Mouse (Mus musculus) spleen, embryonic (tissue): ENCODE data around the gene Bricd5.

Experiments used
- CTCF ChIA-PET: fragments of 350-600 bp; sonication (Branson Sonifier 250); formaldehyde crosslinking; loops from one replicate; lab custom pipeline; 2022; lab: Charles Lee

The Bricd5 gene

GRCm38 (mm10) chr17:24483495-24483894 lies 9.8 kb downstream of the Bricd5 start:
- CTCF ChIA-PET, result no interaction called here

DNA sequence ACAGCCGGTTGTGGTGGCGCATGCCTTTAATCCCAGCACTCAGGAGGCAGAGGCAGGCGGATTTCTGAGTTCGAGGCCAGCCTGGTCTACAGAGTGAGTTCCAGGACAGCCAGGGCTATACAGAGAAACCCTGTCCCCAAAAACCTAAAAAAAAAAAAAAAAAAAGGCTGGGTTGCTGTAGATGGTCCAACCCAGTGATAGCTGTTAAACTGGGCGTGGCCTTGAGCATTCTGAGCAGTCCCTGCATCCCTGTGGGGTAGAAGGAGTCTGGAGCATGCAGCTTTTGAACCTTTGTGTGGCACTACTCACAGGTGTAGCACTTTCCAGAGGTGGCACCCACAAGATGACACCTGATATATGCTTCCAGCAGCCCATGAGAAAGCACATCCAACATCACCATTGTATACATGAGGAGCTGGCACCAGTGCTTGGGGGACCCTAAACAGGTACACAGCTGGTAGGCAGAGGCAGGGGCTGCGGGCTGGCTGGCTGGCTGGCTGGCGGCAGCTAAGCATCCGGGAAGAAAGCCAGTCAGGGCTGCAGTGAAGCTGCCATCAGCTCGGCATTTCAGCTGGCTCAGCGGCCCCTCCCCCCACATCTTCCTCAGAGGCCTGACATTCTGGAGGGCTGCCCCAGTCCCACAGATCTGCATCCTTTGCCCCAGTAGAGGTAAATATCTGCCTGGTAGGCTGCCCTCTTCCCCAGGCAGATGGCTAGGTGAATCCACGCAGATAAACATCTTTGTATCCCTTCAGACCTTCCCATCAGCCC lies 11.6 kb downstream of the Bricd5 start:
- CTCF ChIA-PET, result interaction anchor here (0.6 kb wide), 3 partner anchors 8 to 316 kb away, joined by 3 read pairs; no protein-coding TSS in a partner anchor

- CTCF ChIA-PET, result no interaction called here
These were observed 14.5 kb downstream of the Bricd5 start, which contains the start of gene Caskin1 for GRCm38 (mm10) chr17:24488186-24488661. Gene Caskin1, plus strand, starts transcription at chr17:24488601.

GRCm38 (mm10) chr17:24488662-24489264 lies 15.1 kb downstream of the Bricd5 start:
- CTCF ChIA-PET, result interaction anchor here (0.5 kb wide), 1 partner anchor 53 kb away, joined by 4 read pairs; no protein-coding TSS in a partner anchor

GRCm38 (mm10) chr17:24489265-24490030 lies 15.8 kb downstream of the Bricd5 start:
- CTCF ChIA-PET, result interaction anchor here (0.5 kb wide), 1 partner anchor 53 kb away, joined by 4 read pairs; no protein-coding TSS in a partner anchor

- CTCF ChIA-PET, result no interaction called here
These were observed 16.7 kb downstream of the Bricd5 start for GRCm38 (mm10) chr17:24490399-24490798.

GRCm38 (mm10) chr17:24494627-24495335 lies 21.1 kb downstream of the Bricd5 start:
- CTCF ChIA-PET, result interaction anchor here (1.1 kb wide), 1 partner anchor 159 kb away, joined by 3 read pairs; no protein-coding TSS in a partner anchor

- CTCF ChIA-PET, result interaction anchor here (1.1 kb wide), 1 partner anchor 159 kb away, joined by 3 read pairs; no protein-coding TSS in a partner anchor
These were observed 21.8 kb downstream of the Bricd5 start for GRCm38 (mm10) chr17:24495443-24495842.

DNA sequence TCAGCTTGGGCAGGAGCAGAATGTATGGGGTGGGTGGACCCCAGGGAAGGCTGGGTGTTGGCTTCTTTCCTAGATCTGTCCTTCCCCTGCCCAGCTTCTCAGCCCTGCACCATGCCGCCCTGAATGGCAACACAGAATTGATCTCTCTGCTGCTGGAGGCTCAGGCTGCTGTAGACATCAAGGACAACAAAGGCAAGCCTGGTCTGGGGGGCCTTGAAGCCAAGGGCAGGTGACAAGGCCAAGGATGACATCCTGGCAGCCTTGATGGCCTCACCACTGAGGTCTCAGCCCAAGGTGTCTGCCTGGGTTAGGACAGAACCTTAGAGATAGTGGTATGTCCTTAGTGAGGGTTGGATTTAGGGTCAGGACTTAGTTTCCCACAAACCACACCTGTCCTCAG lies 22.3 kb downstream of the Bricd5 start:
- CTCF ChIA-PET, result no interaction called here

DNA sequence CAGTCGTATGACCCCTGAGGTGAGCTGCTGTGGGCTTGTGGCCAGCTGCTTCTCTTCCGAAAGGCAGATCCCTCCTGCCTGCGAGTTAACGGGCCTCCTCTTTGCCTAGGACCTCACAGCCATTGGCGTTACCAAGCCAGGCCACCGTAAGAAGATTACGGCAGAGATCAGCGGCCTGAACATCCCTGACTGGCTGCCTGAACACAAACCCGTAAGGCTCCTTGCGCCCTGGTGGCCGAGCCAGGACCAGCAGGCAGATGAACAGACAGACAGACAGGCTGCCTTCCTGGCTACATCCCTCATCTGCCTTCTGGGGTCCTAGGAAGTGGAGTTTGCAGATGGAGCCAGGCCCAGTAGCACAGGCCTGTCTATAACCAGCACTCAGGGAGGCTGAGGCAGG lies 28.5 kb downstream of the Bricd5 start:
- CTCF ChIA-PET, result no interaction called here

DNA sequence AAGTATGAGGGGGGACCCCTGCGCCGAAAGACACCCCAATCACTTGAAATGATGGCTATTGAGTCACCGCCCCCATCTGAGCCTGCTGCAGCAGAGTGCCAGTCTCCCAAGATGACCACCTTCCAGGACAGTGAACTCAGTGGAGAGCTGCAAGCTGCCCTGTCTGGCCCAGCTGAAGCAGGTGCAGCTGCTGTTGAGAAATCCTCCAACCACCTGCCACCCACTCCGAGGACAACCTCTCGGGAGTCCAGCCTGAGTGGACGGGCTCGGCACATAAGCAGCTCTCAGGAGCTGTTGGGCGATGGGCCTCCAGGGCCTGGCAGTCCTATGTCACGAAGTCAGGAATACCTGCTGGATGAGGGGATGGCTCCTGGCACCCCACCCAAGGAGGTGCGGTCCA lies 30.4 kb downstream of the Bricd5 start:
- CTCF ChIA-PET, result no interaction called here

DNA sequence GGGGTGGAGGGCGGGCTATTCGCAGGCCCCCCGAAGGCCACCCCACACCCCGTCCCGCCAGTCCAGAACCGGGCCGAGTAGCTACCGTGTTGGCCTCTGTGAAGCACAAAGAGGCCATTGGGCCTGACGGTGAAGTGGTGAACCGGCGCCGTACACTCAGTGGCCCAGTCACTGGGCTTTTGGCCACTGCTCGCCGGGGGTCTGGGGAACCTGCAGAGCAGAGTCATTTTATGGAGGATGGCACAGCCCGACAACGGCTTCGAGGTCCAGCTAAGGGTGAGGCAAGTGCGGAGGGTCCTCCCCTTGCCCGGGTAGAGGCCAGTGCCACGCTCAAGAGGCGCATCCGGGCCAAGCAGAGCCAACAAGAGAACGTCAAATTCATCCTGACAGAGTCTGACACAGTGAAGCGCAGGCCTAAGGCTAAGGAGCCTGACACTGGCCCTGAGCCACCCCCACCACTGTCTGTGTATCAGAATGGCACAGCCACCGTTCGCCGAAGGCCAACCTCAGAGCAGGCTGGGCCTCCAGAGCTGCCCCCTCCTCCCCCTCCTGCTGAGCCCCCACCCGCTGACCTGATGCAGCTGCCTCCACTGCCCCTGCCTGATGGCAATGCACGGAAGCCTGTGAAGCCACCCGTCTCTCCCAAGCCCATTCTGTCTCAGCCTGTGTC lies 31.7 kb downstream of the Bricd5 start:
- CTCF ChIA-PET, result interaction anchor here (0.6 kb wide), 1 partner anchor 141 kb away, joined by 7 read pairs; no protein-coding TSS in a partner anchor

DNA sequence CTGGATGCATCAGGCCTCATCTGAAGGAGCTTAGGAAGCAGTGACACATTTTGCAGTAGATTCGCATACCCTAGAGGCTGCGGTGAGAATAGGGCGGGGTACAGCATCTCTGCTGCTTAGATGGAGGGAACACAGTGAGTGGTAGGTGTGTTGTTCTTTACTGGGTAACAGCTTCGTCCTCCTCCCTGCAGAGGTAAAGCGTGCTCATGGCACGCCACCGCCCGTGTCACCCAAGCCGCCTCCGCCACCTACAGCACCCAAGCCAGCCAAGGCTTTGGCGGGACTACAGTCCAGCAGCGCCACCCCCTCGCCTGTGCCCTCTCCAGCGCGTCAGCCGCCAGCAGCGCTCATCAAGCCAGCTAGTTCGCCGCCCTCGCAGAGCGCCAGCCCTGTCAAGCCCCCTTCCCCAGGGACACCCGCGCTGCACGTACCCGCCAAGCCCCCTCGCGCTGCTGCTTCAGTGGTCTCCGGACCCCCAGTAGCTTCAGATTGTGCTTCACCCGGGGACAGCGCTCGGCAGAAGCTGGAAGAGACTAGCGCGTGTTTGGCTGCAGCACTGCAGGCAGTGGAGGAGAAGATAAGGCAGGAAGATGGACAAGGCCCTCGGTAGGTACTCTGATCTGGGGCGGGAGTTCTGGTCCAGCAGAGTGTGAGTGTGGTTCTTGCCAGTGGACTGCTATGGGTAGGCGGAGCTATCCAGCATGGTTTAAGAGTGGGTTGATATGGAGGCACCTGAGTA lies 32.8 kb downstream of the Bricd5 start:
- CTCF ChIA-PET, result interaction anchor here (0.6 kb wide), 1 partner anchor 142 kb away, joined by 7 read pairs; no protein-coding TSS in a partner anchor

GRCm38 (mm10) chr17:24507129-24507664 lies 33.5 kb downstream of the Bricd5 start:
- CTCF ChIA-PET, result no interaction called here

DNA sequence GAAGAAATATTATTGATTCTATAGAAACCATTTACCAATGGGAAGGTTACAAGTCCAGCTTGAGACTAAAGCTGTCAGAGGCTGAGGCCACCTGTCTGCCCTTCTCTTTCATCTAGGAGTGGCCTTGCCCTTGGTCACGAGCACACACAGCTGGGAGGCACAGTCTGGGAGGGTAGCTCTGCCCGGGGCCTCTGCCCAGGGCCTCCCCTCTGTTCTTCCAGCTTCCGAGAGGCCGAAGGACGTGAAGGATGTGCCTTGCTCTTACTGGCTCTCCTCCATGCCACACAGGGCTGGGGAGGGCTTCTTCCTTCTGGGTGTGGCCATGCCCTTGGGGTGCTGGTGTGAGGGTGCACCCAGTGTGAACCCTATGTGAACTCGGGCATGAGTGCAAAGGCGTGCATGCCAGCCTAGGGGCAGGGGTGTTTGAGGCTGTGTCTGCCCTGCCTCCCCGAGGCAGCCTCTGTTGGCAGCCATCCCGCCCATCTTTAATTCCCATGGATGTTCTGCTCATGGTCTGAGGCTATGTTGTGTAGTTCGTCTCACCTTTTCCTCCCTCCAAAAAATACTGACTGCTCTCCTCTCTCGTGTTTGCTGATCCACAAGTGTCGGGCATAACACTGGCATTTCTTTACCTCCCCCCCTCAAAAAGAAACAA lies 34.2 kb downstream of the Bricd5 start:
- CTCF ChIA-PET, result no interaction called here

- CTCF ChIA-PET, result no interaction called here
These were observed 39.9 kb downstream of the Bricd5 start for GRCm38 (mm10) chr17:24513609-24514008.

DNA sequence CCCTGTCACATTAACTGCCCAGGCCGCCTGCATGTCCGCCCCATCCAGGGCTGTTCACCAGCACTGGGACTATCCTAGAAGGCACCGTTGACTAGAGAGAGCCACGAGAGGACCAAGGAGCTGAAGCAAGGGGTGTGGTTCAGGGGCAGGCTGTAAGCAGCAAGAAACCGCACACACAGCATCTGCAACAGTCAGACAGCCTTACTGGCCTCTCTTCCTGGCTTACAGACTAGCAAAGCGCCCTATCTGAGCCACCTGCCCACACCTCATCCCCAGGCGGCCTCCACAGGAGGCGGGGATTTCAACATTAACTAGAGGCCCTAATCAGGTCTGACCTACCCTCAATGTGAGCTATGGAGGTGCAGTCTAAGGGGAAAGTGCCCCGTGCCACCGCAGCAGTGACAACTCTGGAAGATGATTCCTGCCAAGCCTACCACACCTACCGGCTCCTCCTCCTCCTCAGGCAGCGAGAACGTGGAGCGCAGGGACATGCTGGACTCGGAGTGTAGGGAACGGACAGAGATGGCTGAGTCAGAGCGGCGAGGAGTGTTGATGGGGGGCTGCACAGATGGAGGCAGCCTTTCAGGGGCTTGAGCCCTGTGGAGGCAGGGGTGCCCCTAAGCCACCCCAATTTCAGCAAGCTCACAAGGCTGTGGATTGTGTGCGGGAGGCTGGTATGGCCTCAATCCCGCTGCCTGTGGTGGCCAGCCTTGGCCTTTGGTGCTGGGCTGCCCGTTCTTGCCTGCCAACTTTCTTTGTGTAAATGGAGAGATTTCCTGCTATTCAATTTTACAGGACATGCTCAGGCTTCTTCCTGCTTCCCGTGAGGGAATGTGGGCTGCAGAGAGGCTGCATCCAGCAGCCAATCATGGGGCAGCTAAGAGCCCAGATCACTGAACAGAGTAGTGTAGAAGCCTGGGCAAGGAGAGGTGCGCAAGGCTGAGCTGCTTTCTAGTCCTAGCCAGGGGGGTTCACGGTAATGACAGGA lies 40.9 kb downstream of the Bricd5 start:
- CTCF ChIA-PET, result no interaction called here

GRCm38 (mm10) chr17:24520450-24520849 lies 46.8 kb downstream of the Bricd5 start:
- CTCF ChIA-PET, result no interaction called here
